19 mouse cellular contexts compared by ENCODE assay signal in genomic region chr3:42762205-42762604, GRCm38 (mm10).
"Had no signal": no experiment of that assay in that cellular context is flagged by ENCODE, and none has a peak within 500 bp of the region (broad histone marks: within the 10 kb centered on the region; RNA-seq: fewer than 3 reads in every experiment).

No protein-coding gene starts in this region.

- ATAC-seq: liver, postnatal 0 days; lung, postnatal 0 days had no signal

- H3K27me3 ChIP-seq: liver, embryonic 13.5 days; liver, embryonic 15.5 days; lung, embryonic 15.5 days; megakaryocyte, embryonic 14.5 days; neural tube, embryonic 12.5 days; stomach, embryonic 15.5 days had no signal

- H3K4me3 ChIP-seq: liver, embryonic 13.5 days; liver, embryonic 15.5 days; lung, embryonic 15.5 days; megakaryocyte, embryonic 14.5 days; neural tube, embryonic 12.5 days; stomach, embryonic 15.5 days had no signal

- H3K4me2 ChIP-seq: liver, embryonic 11.5 days; liver, embryonic 13.5 days; liver, embryonic 15.5 days; lung, embryonic 15.5 days; neural tube, embryonic 12.5 days; stomach, embryonic 15.5 days had no signal

- DNase-seq: liver; liver, embryonic 13.5 days; liver, postnatal 0 days; lung, adult 2 months; lung, postnatal 14 days; lung, postnatal 36 days; right cerebral cortex, postnatal 14 days; thymus, adult 2 months; thymus, postnatal 25 days; thymus, postnatal 4 days had no signal

- H3K36me3 ChIP-seq: liver, embryonic 13.5 days; liver, embryonic 15.5 days; lung, embryonic 15.5 days; neural tube, embryonic 12.5 days; stomach, embryonic 15.5 days had no signal

- H3K9ac ChIP-seq: liver, embryonic 13.5 days; liver, embryonic 15.5 days; liver, postnatal 0 days; lung, embryonic 15.5 days; neural tube, embryonic 12.5 days; stomach, embryonic 15.5 days had no signal

- H3K9me3 ChIP-seq: liver, embryonic 13.5 days; liver, embryonic 15.5 days; lung, embryonic 15.5 days; megakaryocyte, embryonic 14.5 days; neural tube, embryonic 12.5 days; stomach, embryonic 15.5 days had no signal

- H3K4me1 ChIP-seq: liver, embryonic 13.5 days; liver, embryonic 15.5 days; lung, embryonic 15.5 days; megakaryocyte, embryonic 14.5 days; neural tube, embryonic 12.5 days; stomach, embryonic 15.5 days had no signal

- H3K27ac ChIP-seq: liver, embryonic 13.5 days; liver, embryonic 15.5 days; lung, embryonic 15.5 days; macrophage; neural tube, embryonic 12.5 days; stomach, embryonic 15.5 days; stomach, postnatal 0 days had no signal
